Mouse (Mus musculus) lung, embryonic 14.5 days (tissue): ENCODE data around the gene Tmem100. TPM values are rescaled to one million over a fixed set of nuclear protein-coding genes. Genes with fewer than 3 reads are reported as not detected.

ENCODE experiments used
- ATAC-seq: fragments of 200-750 bp; cut with Nextera tagmentation; 2 replicates; pipeline ENCODE4 v1.8.0; 2017; ENCODE audit warnings: mild to moderate bottlenecking, moderate TSS enrichment, moderate library complexity; ENCODE audit not compliant: insufficient read depth
- DNase-seq: peaks from one replicate; pipeline ENCODE4 v3.0.0-alpha.2; 2015
- H3K27ac ChIP-seq: fragments of 300-500 bp; sonication (generic); 2 replicates; pipeline ENCODE4 v1.5.1; 2014; ENCODE audit warnings: low read depth, mild to moderate bottlenecking, moderate library complexity
- H3K27me3 ChIP-seq: fragments of 300-500 bp; sonication (generic); 2 replicates; pipeline ENCODE4 v1.6.1; 2014; ENCODE audit warnings: low read length, control low read depth; ENCODE audit not compliant: insufficient read depth
- H3K36me3 ChIP-seq: fragments of 300-500 bp; sonication (generic); 2 replicates; pipeline ENCODE4 v1.6.1; 2014; ENCODE audit warnings: control low read depth; ENCODE audit not compliant: insufficient read depth
- H3K4me1 ChIP-seq: fragments of 300-500 bp; sonication (generic); 2 replicates; pipeline ENCODE4 v1.6.1; 2014; ENCODE audit warnings: antibody characterized with exemption, control low read depth; ENCODE audit not compliant: insufficient read depth
- H3K4me2 ChIP-seq: fragments of 300-500 bp; sonication (generic); 2 replicates; pipeline ENCODE4 v1.6.1; 2014; ENCODE audit warnings: mild to moderate bottlenecking
- H3K4me3 ChIP-seq: fragments of 300-500 bp; sonication (generic); 2 replicates; pipeline ENCODE4 v1.5.1; 2014; ENCODE audit warnings: low read depth, low read length
- H3K9ac ChIP-seq: fragments of 300-500 bp; sonication (generic); 2 replicates; pipeline ENCODE4 v1.6.1; 2014
- H3K9me3 ChIP-seq: fragments of 300-500 bp; sonication (generic); 2 replicates; pipeline ENCODE4 v1.6.1; 2016; ENCODE audit warnings: low read depth, low read length, control low read depth
- CTCF ChIP-seq: IDR thresholded peaks from 2 replicates; pipeline ENCODE4 v1.5.1; 2016; ENCODE audit warnings: antibody characterized with exemption, low read depth
- WGBS: fragments of 180-500 bp; shearing (Covaris S2); extraction: QIAGEN DNeasy Blood & Tissue Kit; methylation state at CpG from one replicate; pipeline ENCODE4 v1.1.7; 2014; 5-methylcytosine and 5-hydroxymethylcytosine counted together
- polyA plus RNA-seq: library from polyadenylated mRNA; unstranded; fragments of >200 nt; fragmentation: Nextera tagmentation; extraction: Ambion mirVana; gene quantifications from 2 replicates; pipeline ENCODE4 v1.2.1, GENCODE M21; 2014

The Tmem100 gene
- polyA plus RNA-seq, 1 experiment from 2014 or later, result 20.9 TPM

DNA sequence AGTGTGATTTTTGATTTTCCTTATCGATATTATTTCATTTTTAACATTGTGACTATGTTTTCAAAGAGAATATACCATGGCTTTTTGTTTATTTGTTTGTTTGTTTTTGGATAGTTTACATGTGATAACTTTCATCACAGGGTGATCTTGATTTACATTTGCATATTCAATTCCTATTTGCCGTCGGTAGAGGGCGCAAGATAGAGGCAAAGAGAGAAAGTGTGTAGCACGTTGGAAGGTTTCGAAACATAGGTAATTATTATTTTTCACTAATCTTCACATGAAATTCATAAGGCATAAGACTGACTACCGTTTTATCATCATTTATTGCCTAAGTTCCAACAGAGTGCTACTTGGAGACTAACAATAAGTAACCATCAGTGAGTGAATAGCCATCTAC, 11.0 kb upstream of the Tmem100 start:
- peak; percentile 85 for TF ChIP-seq CTCF
- WGBS, result 17% methylated on average over 7 of the region's 7 CpGs
- no peak overlapping the region for H3K9ac ChIP-seq

DNA sequence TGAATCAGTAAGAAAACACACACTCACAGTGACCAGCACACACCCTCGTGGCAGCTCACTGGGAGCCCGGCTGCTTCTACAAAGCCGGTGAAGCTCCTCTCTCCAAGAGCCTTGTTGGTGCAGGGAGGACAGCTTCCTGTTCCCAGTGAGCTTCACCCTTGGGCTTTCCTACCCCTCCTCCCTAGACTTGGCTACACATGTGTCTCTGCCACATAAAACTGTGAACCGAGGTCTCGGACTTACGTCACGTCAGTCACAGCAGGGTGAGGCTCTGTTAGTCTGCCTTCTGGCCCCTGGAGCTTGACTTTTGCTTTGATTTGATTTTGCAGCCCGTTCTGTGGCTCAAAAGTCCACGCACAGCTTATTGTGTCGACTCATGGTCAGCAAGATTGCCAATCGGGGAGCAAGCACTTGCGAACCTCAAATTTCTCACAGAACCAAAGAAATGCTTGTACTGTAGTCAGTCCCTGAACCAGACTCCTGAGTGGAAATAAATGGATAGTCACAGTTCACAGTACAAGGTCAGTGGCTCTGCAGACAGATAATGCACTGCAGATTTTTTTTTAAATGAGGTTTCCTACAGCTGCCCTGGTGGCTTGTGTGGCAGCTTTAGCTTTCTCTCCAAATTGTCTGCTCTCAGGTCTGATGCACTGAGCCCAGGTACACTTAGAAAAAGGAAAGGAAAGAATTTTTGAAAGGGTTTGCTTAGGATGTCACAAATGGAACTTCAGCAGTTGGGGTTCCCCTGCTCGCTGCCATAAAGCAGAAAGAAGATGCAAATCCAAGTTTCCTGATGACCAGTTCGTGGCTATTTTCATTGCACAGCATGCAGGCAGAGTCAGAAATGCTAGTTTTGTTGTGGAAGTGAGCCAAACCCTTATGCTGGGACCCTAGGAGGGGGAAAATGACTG, 4.0 kb upstream of the Tmem100 start:
- Histone ChIP-seq H3K9ac (no peak overlapping the region), H3K36me3 (no peaks in the 10 kb centered on the region), H3K9me3 (no peaks in the 10 kb centered on the region), H3K4me1 (peaks cover 14% of the 10 kb centered on the region; the same call in 1 of the 2 replicates), H3K27ac (no peak overlapping the region), H3K4me2 (no peak overlapping the region), H3K27me3 (no peaks in the 10 kb centered on the region), H3K4me3 (no peak overlapping the region)
- TF ChIP-seq CTCF, result no peak
- DNase-seq, result no peak
- ATAC-seq, result no peak
- WGBS, result 58% methylated on average over 14 of the region's 14 CpGs

More for the DNA sequence above, 11.0 kb upstream of the Tmem100 start:
- Histone ChIP-seq H3K4me1 (no peaks in the 10 kb centered on the region), H3K27ac (no peak overlapping the region), H3K36me3 (no peaks in the 10 kb centered on the region), H3K4me2 (no peak overlapping the region), H3K9me3 (no peaks in the 10 kb centered on the region), H3K27me3 (no peaks in the 10 kb centered on the region), H3K4me3 (no peak overlapping the region)
- ATAC-seq (no peak), DNase-seq (peak; percentile 77)

DNA sequence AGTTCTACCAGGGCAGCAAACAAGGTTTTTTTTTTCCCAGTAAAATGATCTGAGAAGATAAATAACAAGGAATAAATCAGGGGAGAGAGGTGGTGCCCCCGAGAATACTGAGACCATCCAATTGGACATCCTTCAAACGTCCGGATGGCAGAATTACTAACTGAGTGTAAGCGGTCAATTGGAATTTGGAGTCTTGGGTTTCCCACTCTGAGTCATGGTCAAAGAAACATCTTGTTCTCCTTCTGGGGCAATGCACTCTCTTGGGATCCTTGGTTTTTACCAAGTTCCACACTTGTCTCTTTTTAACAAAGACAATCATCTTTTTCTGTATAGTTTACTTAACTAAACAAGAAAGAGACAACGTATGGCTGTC, 3.4 kb upstream of the Tmem100 start:
- no peak overlapping the region for H3K4me3 ChIP-seq
- WGBS, result 49% methylated on average over 5 of the region's 5 CpGs
- H3K27me3 ChIP-seq, result peaks cover 6% of the 10 kb centered on the region; the same call in 1 of the 2 replicates
- DNase-seq, result no peak
- H3K27ac ChIP-seq, result no peak overlapping the region
- H3K36me3 ChIP-seq, result no peaks in the 10 kb centered on the region
- ATAC-seq, result no peak
- H3K4me2 ChIP-seq, result no peak overlapping the region
- no peaks in the 10 kb centered on the region for H3K9me3 ChIP-seq
- no peak overlapping the region for H3K9ac ChIP-seq
- TF ChIP-seq CTCF, result no peak
- H3K4me1 ChIP-seq, result peaks cover 21% of the 10 kb centered on the region

DNA sequence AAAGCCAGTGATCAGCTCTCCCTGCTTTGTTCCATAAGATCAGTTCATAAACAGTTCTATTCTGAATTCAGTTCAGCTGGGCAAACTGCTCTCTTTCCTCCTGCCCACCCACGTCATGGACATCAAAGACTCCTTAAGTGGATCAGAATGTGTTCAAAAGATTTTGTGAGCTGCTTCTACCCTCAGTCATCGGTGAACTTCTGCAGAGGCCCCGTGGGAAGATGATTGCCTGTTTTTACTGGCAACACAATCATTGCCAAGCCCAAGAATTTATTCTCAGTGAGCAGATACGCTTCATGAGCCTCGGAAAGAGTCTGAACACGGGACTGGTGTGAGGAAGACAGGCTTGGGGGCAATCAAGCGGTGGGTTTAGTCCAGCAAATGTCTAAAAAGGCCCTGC, 2.9 kb upstream of the Tmem100 start:
- Histone ChIP-seq H3K9me3 (no peaks in the 10 kb centered on the region), H3K4me1 (peaks cover 23% of the 10 kb centered on the region), H3K9ac (no peak overlapping the region), H3K27me3 (peaks cover 9% of the 10 kb centered on the region; the same call in 1 of the 2 replicates), H3K27ac (no peak overlapping the region), H3K4me2 (no peak overlapping the region), H3K36me3 (no peaks in the 10 kb centered on the region), H3K4me3 (no peak overlapping the region)
- ATAC-seq (no peak), DNase-seq (no peak)
- WGBS, result 39% methylated on average over 7 of the region's 7 CpGs
- TF ChIP-seq CTCF, result no peak

DNA sequence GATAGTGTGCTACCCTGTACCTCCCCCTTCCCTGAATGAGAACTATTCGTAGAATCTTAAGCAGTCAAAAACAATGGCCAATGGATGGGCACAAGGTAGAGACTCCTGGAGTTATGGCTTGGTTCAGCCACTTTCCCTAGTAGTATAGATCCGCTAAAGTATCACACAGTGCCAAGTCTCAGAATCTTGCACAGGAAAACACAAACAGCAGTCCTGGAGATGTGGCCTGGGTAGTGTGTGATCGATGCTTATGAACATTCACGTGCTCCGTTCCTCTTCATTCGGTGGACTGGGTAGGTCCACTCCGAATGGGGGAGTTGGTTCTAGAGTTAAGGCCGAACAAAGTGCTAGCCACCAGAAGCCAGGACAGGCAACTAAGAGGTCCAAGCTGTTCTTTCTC, 1.4 kb upstream of the Tmem100 start:
- H3K4me3 ChIP-seq, result no peak overlapping the region
- no peaks in the 10 kb centered on the region for H3K36me3 ChIP-seq
- TF ChIP-seq CTCF, result no peak
- H3K27me3 ChIP-seq, result peaks cover 9% of the 10 kb centered on the region; the same call in 1 of the 2 replicates
- ATAC-seq, result no peak
- H3K27ac ChIP-seq, result no peak overlapping the region
- DNase-seq, result no peak
- H3K4me2 ChIP-seq, result peak overlapping the region; percentile 67; the same call in 1 of the 2 replicates
- H3K4me1 ChIP-seq, result peaks cover 23% of the 10 kb centered on the region
- no peak overlapping the region for H3K9ac ChIP-seq
- 85% methylated on average over 8 of the region's 8 CpGs for WGBS
- H3K9me3 ChIP-seq, result no peaks in the 10 kb centered on the region

DNA sequence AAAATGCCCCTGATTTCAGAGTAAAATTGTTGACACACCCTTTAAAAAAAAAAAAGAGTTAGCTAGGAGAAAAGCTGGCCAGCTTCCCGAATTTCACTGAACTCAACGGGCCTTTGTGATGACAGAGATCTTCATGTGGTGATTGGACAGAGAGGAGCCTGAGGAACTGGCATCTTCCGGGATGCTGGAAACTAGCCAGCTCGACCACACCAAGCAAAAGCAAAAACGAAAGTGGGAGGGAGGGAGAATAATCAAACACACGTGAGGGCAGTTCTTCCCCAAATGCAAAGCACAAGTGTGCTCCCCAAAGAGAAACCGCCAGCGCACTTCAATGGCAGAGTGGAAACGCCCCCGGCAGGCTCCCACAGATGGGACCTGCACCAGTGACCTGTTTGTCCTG, 794 bp upstream of the Tmem100 start:
- Histone ChIP-seq H3K9ac (no peak overlapping the region; the same call in 1 of the 2 replicates), H3K27ac (peak overlapping the region; percentile 58; the same call in 1 of the 2 replicates), H3K4me2 (peak overlapping the region; percentile 67), H3K27me3 (peaks cover 9% of the 10 kb centered on the region; the same call in 1 of the 2 replicates), H3K9me3 (no peaks in the 10 kb centered on the region), H3K4me1 (peaks cover 23% of the 10 kb centered on the region), H3K4me3 (peak overlapping the region; percentile 20), H3K36me3 (no peaks in the 10 kb centered on the region)
- DNase-seq (peak; percentile 89), ATAC-seq (peak; percentile 58; the same call in 1 of the 2 replicates)
- no peak for TF ChIP-seq CTCF
- 22% methylated on average over 10 of the region's 10 CpGs for WGBS

DNA sequence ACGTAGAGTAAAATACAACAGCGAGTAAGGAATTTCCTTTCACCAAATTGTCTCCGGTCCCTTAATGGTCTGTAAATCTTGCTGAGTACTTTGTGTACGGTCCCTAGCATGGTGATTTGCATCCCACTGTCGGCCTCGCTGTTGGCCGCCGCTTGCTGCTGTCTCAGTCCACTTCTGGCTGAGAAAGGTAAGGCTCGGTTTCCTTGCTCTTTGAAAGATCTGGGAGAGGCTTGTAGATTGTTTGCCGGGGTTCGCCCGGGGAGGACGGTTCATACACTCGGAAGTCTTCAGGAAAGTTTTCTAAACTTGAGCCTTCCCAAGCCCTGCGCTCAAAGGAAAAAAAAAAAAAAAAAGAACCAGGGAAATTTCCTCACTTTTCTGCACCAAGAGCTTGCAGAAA, 409 bp downstream of the Tmem100 start:
- Histone ChIP-seq H3K4me3 (peak overlapping the region; percentile 45), H3K4me2 (peak overlapping the region; percentile 67), H3K27ac (0 out of 2 replicates have a peak overlapping the region, but pooled peaks have one; percentile 15), H3K4me1 (peaks cover 23% of the 10 kb centered on the region), H3K9ac (peak overlapping the region; percentile 54), H3K36me3 (no peaks in the 10 kb centered on the region), H3K9me3 (no peaks in the 10 kb centered on the region), H3K27me3 (peaks cover 9% of the 10 kb centered on the region; the same call in 1 of the 2 replicates)
- ATAC-seq, result no peak
- TF ChIP-seq CTCF, result no peak
- DNase-seq, result peak; percentile 87
- WGBS, result 2% methylated on average over 15 of the region's 15 CpGs
